Mouse (Mus musculus): ENCODE data around the gene Cradd.

Gene Cradd

GRCm38 (mm10) chr10:95239196-95240069 lies 84.5 kb downstream of the Cradd start:
- no peak for DNase-seq (ENCODE audit: low spot score)

- no peak for DNase-seq (ENCODE audit: low spot score)
Measured at GRCm38 (mm10) chr10:95238667-95239066, 85.3 kb downstream of the Cradd start.

- no peak for DNase-seq (ENCODE audit: low spot score)
Measured at GRCm38 (mm10) chr10:95236226-95236625, 87.7 kb downstream of the Cradd start.

- no peak for DNase-seq (ENCODE audit: low spot score)
Measured at GRCm38 (mm10) chr10:95234661-95235060, 89.3 kb downstream of the Cradd start.

- no peak for DNase-seq (ENCODE audit: low spot score)
Measured at GRCm38 (mm10) chr10:95233044-95233443, 90.9 kb downstream of the Cradd start.

GRCm38 (mm10) chr10:95232554-95232953 lies 91.4 kb downstream of the Cradd start:
- no peak for DNase-seq (ENCODE audit: low spot score)

GRCm38 (mm10) chr10:95228192-95228591 lies 95.7 kb downstream of the Cradd start:
- no peak for DNase-seq (ENCODE audit: low spot score)

GRCm38 (mm10) chr10:95227590-95227989 lies 96.3 kb downstream of the Cradd start:
- DNase-seq (ENCODE audit: low spot score) = no peak

GRCm38 (mm10) chr10:95226772-95227171 lies 97.2 kb downstream of the Cradd start:
- DNase-seq (ENCODE audit: low spot score) = no peak

GRCm38 (mm10) chr10:95225006-95225405 lies 98.9 kb downstream of the Cradd start:
- no peak for DNase-seq (ENCODE audit: low spot score)

GRCm38 (mm10) chr10:95223211-95223610 lies 100.7 kb downstream of the Cradd start:
- DNase-seq (ENCODE audit: low spot score) = no peak

- no peak for DNase-seq (ENCODE audit: low spot score)
Measured at GRCm38 (mm10) chr10:95221914-95222313, 102.0 kb downstream of the Cradd start.

GRCm38 (mm10) chr10:95220536-95220935 lies 103.4 kb downstream of the Cradd start:
- no peak for DNase-seq (ENCODE audit: low spot score)

GRCm38 (mm10) chr10:95218683-95219060 lies 105.3 kb downstream of the Cradd start:
- peak; percentile 32 for DNase-seq (ENCODE audit: low spot score)

GRCm38 (mm10) chr10:95217956-95218682 lies 105.8 kb downstream of the Cradd start:
- peak; percentile 63 for DNase-seq (ENCODE audit: low spot score)

- DNase-seq (ENCODE audit: low spot score) = no peak
Measured at GRCm38 (mm10) chr10:95215324-95215723, 108.6 kb downstream of the Cradd start.

GRCm38 (mm10) chr10:95213820-95214219 lies 110.1 kb downstream of the Cradd start:
- DNase-seq (ENCODE audit: low spot score) = no peak

GRCm38 (mm10) chr10:95213311-95213710 lies 110.6 kb downstream of the Cradd start:
- DNase-seq (ENCODE audit: low spot score) = no peak

GRCm38 (mm10) chr10:95211660-95212059 lies 112.3 kb downstream of the Cradd start:
- DNase-seq (ENCODE audit: low spot score) = no peak

GRCm38 (mm10) chr10:95210664-95211372 lies 113.1 kb downstream of the Cradd start:
- no peak for DNase-seq (ENCODE audit: low spot score)

- no peak for DNase-seq (ENCODE audit: low spot score)
Measured at GRCm38 (mm10) chr10:95210167-95210566, 113.8 kb downstream of the Cradd start.

- no peak for DNase-seq (ENCODE audit: low spot score)
Measured at GRCm38 (mm10) chr10:95207423-95207822, 116.5 kb downstream of the Cradd start.

- DNase-seq (ENCODE audit: low spot score) = no peak
Measured at GRCm38 (mm10) chr10:95201514-95201913, 122.4 kb downstream of the Cradd start.
